ENCODE assay signal across 15 mouse cellular contexts in genomic region chr10:123185907-123186306, GRCm38 (mm10).
"Had no signal": no experiment of that assay in that cellular context is flagged by ENCODE, and none has a peak within 500 bp of the region (broad histone marks: within the 10 kb centered on the region; RNA-seq: fewer than 3 reads in every experiment).

No protein-coding gene starts in this region.

- H3K27ac ChIP-seq: kidney, embryonic 15.5 days; left cerebral cortex, adult 2 months; liver, embryonic 13.5 days had no signal

- H3K4me2 ChIP-seq: kidney, embryonic 15.5 days; liver, embryonic 13.5 days; midbrain, embryonic 11.5 days had no signal

- H3K4me3 ChIP-seq: kidney, embryonic 15.5 days; left cerebral cortex, adult 2 months; liver, embryonic 13.5 days; megakaryocyte, embryonic 14.5 days had no signal

- H3K9ac ChIP-seq: kidney, embryonic 15.5 days; liver, embryonic 13.5 days; liver, postnatal 0 days had no signal

- ATAC-seq: hindbrain, embryonic 16.5 days; liver, postnatal 0 days had no signal

- H3K27me3 ChIP-seq: kidney, embryonic 15.5 days; liver, embryonic 13.5 days; megakaryocyte, embryonic 14.5 days had no signal

- H3K9me3 ChIP-seq: kidney, embryonic 15.5 days; liver, embryonic 13.5 days; megakaryocyte, embryonic 14.5 days had no signal

- DNase-seq: kidney, adult 11 months; kidney, adult 8-10 months; kidney, postnatal 10 days; kidney, postnatal 36 days; layer of hippocampus, postnatal 36 days; liver, embryonic 13.5 days; liver, postnatal 0 days; midbrain, embryonic 14.5 days; thymus, adult 18-20 months; thymus, postnatal 36 days had no signal
